Comparison of ENCODE assay signal across 18 mouse cellular contexts in the genomic region with DNA sequence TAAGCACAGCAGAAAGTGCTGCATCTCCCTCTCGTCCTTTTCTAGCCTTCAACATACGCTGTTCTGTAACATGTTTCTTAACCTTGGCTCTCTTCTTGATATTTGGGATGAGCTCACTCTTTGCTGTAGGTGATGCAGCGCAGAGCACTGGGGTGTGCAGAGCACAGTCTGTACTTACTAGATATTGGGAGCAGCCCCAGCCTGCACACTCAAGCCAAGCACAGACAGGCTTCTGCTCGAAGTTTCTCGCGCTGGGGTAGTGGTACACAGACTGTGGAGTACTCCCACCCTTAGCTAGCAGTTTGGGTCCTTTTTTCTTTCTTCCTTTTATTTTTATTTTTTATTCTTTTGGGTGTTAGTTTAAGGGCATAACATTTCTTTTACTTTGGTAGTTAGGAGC. TPM values are rescaled to one million over a fixed set of nuclear protein-coding genes. Genes with fewer than 3 reads are reported as not detected.
DNase-seq lines count a peak whose midpoint lies in the region; ATAC-seq lines count a peak whose summit lies in the region.
"Had no signal": no experiment of that assay in that cellular context is flagged by ENCODE, and none has a peak within 500 bp of the region (broad histone marks: within the 10 kb centered on the region; RNA-seq: fewer than 3 reads in every experiment).

No protein-coding gene starts in this region.

- H3K36me3 ChIP-seq in lung, embryonic 16.5 days (ENCODE audit: control insufficient read depth, insufficient read depth, low read length) = 0 out of 2 replicates have a peak, but pooled peaks cover 2% of the 10 kb centered on the region
- H3K36me3 ChIP-seq: forebrain, embryonic 15.5 days had no signal

- no peaks in the 10 kb centered on the region; the same call in 1 of the 2 replicates for H3K4me1 ChIP-seq in lung, embryonic 16.5 days (replicated peaks; ENCODE audit: control insufficient read depth, insufficient read depth, low read length)
- H3K4me1 ChIP-seq: embryonic facial prominence, embryonic 10.5 days; embryonic facial prominence, embryonic 12.5 days; forebrain, embryonic 13.5 days; forebrain, embryonic 15.5 days had no signal

- 81% methylated on average over 6 of the region's 6 CpGs for WGBS in lung, embryonic 16.5 days

- ATAC-seq in lung, embryonic 16.5 days (ENCODE audit: low read depth) = peak; percentile 12; the same call in 1 of the 2 replicates
- ATAC-seq: forebrain, embryonic 13.5 days; forebrain, embryonic 15.5 days; forebrain, postnatal 0 days had no signal

- H3K27ac ChIP-seq in lung, embryonic 16.5 days (ENCODE audit: low read length) = no peak overlapping the region
- H3K27ac ChIP-seq: embryonic facial prominence, embryonic 10.5 days; embryonic facial prominence, embryonic 12.5 days; forebrain, embryonic 13.5 days; forebrain, embryonic 15.5 days had no signal

- no peak overlapping the region for H3K9ac ChIP-seq in lung, embryonic 16.5 days (ENCODE audit: low read length)
- H3K9ac ChIP-seq: embryonic facial prominence, embryonic 12.5 days; forebrain, embryonic 13.5 days; forebrain, embryonic 15.5 days; forebrain, postnatal 0 days had no signal

- no peaks in the 10 kb centered on the region for H3K9me3 ChIP-seq in lung, embryonic 16.5 days (ENCODE audit: control insufficient read depth, low read length)
- H3K9me3 ChIP-seq: embryonic facial prominence, embryonic 10.5 days; embryonic facial prominence, embryonic 12.5 days; forebrain, embryonic 13.5 days; forebrain, embryonic 15.5 days had no signal

- no peaks in the 10 kb centered on the region for H3K27me3 ChIP-seq in lung, embryonic 16.5 days (ENCODE audit: control insufficient read depth, insufficient read depth, low read depth, low read length)
- H3K27me3 ChIP-seq: embryonic facial prominence, embryonic 12.5 days; forebrain, embryonic 13.5 days; forebrain, embryonic 15.5 days had no signal

- H3K4me2 ChIP-seq in lung, embryonic 16.5 days (ENCODE audit: low read depth, low read length) = no peak overlapping the region
- H3K4me2 ChIP-seq: embryonic facial prominence, embryonic 12.5 days; forebrain, embryonic 13.5 days; forebrain, embryonic 15.5 days had no signal

- DNase-seq in heart, adult 11 months = peak; percentile 56
- no peak for DNase-seq in heart, adult 8-10 months (ENCODE audit: low spot score)
- DNase-seq in lung, postnatal 4 days = no peak
- DNase-seq in ovary, postnatal 36 days (ENCODE audit: low spot score) = no peak
- DNase-seq: adrenal gland, adult 2 months; adrenal gland, postnatal 10 days; adrenal gland, postnatal 25 days; cerebellum, adult 11-12 months; cerebellum, adult 2 months; cerebellum, adult 9-10 months; cerebellum, postnatal 10 days; cerebellum, postnatal 25 days; forebrain, postnatal 0 days had no signal

- no peak overlapping the region for H3K4me3 ChIP-seq in lung, embryonic 16.5 days (ENCODE audit: low read length)
- H3K4me3 ChIP-seq: embryonic facial prominence, embryonic 10.5 days; embryonic facial prominence, embryonic 12.5 days; forebrain, embryonic 13.5 days; forebrain, embryonic 15.5 days had no signal

RNA-seq across cellular contexts. Expression of gene Melk, which starts 19.8 kb away (rescaled TPM):
- under 1 TPM in 3 of 4 experiments, not detected in 1; 0.22 to 0.32 (median 0.25) TPM for total RNA-seq in heart, adult 8-10 months (2022)
- 52.9 and 54.9 TPM in 2 replicates for polyA plus RNA-seq in lung, embryonic 16.5 days (2015; fragmentation: Nextera tagmentation; extraction: Ambion mirVana)
